31 mouse cellular contexts compared by ENCODE assay signal in genomic region chr2:144235776-144236175, GRCm38 (mm10). TPM values are rescaled to one million over a fixed set of nuclear protein-coding genes. Genes with fewer than 3 reads are reported as not detected.
DNase-seq lines count a peak whose midpoint lies in the region; ATAC-seq lines count a peak whose summit lies in the region.
"Had no signal": no experiment of that assay in that cellular context is flagged by ENCODE, and none has a peak within 500 bp of the region (broad histone marks: within the 10 kb centered on the region; RNA-seq: fewer than 3 reads in every experiment).

No protein-coding gene starts in this region.

- H3K9ac ChIP-seq in midbrain, embryonic 11.5 days (ENCODE audit: low read length): no peak overlapping the region
- no peak overlapping the region for H3K9ac ChIP-seq in midbrain, embryonic 13.5 days (replicated peaks)
- no peak overlapping the region for H3K9ac ChIP-seq in limb, embryonic 12.5 days (replicated peaks)
- H3K9ac ChIP-seq: forebrain, embryonic 15.5 days; heart, embryonic 15.5 days; hindbrain, embryonic 13.5 days; midbrain, embryonic 15.5 days; neural tube, embryonic 15.5 days had no signal

- H3K27ac ChIP-seq in midbrain, embryonic 11.5 days (ENCODE audit: low read depth, low read length): no peak overlapping the region
- H3K27ac ChIP-seq in midbrain, embryonic 13.5 days: no peak overlapping the region
- H3K27ac ChIP-seq in limb, embryonic 12.5 days: 0 out of 2 replicates have a peak overlapping the region, but pooled peaks have one; percentile 4
- H3K27ac ChIP-seq: forebrain, embryonic 10.5 days; forebrain, embryonic 15.5 days; gastrocnemius, adult 2 months; heart, embryonic 10.5 days; heart, embryonic 15.5 days; hindbrain, embryonic 13.5 days; kidney, postnatal 0 days; midbrain, embryonic 15.5 days; neural tube, embryonic 15.5 days; stomach, postnatal 0 days had no signal

- H3K36me3 ChIP-seq in midbrain, embryonic 11.5 days (ENCODE audit: control insufficient read depth, insufficient read depth, low read length): no peaks in the 10 kb centered on the region
- H3K36me3 ChIP-seq in midbrain, embryonic 13.5 days: no peaks in the 10 kb centered on the region
- no peaks in the 10 kb centered on the region for H3K36me3 ChIP-seq in limb, embryonic 12.5 days
- H3K36me3 ChIP-seq: forebrain, embryonic 10.5 days; forebrain, embryonic 15.5 days; heart, embryonic 10.5 days; heart, embryonic 15.5 days; hindbrain, embryonic 13.5 days; midbrain, embryonic 15.5 days; neural tube, embryonic 15.5 days had no signal

- intact Hi-C loops in gastrocnemius, postnatal 14 days (cut with DNase I; ENCODE audit: low total_unique reads): no loop called here

- DNase-seq in gastrocnemius, postnatal 14 days: peak; percentile 29
- DNase-seq in gastrocnemius, postnatal 25 days: no peak
- DNase-seq in midbrain, embryonic 11.5 days (ENCODE audit: low spot score, missing footprints): peak; percentile 73
- DNase-seq: adrenal gland, adult 2 months; cerebellum, adult 8-10 months; cerebellum, postnatal 25 days; gastrocnemius, adult 2 months; kidney, adult 2 months; kidney, postnatal 4 days; lung, postnatal 36 days; right cerebral cortex, adult 18-20 months; right cerebral cortex, postnatal 4 days; thymus, adult 18-20 months; thymus, postnatal 25 days had no signal

- H3K4me3 ChIP-seq in midbrain, embryonic 11.5 days (ENCODE audit: low read depth, low read length): no peak overlapping the region
- H3K4me3 ChIP-seq in midbrain, embryonic 13.5 days (replicated peaks): no peak overlapping the region
- no peak overlapping the region for H3K4me3 ChIP-seq in limb, embryonic 12.5 days (replicated peaks)
- H3K4me3 ChIP-seq: forebrain, embryonic 10.5 days; forebrain, embryonic 15.5 days; gastrocnemius, adult 2 months; heart, embryonic 10.5 days; heart, embryonic 15.5 days; hindbrain, embryonic 13.5 days; midbrain, embryonic 15.5 days; neural tube, embryonic 15.5 days had no signal

- ATAC-seq in midbrain, embryonic 11.5 days (ENCODE audit: low FRiP score): no peak
- ATAC-seq in midbrain, embryonic 13.5 days: no peak
- ATAC-seq in limb, embryonic 12.5 days (ENCODE audit: insufficient number of reproducible peaks, insufficient read depth, low FRiP score, low TSS enrichment, low read depth): peak; percentile 48; the same call in 1 of the 2 replicates
- ATAC-seq in inflammation-experienced regulatory T-cells, adult 6 months: no peak
- ATAC-seq in megakaryocyte progenitor cell, adult 5-6 weeks (replicated peaks; ENCODE audit: poor library complexity): no peak
- ATAC-seq in cerebellum, adult (ENCODE audit: insufficient number of reproducible peaks, low FRiP score, low TSS enrichment): no peak
- ATAC-seq: activated CD4-positive, CD25-positive, alpha-beta regulatory T cell, adult 4 months; forebrain, embryonic 15.5 days; midbrain, embryonic 15.5 days had no signal

- 72% methylated on average over 3 of the region's 3 CpGs for WGBS in midbrain, embryonic 11.5 days
- 84% methylated on average over 3 of the region's 3 CpGs for WGBS in midbrain, embryonic 13.5 days
- 48% methylated on average over 3 of the region's 3 CpGs for WGBS in limb, embryonic 12.5 days

- H3K27me3 ChIP-seq in midbrain, embryonic 11.5 days (ENCODE audit: control insufficient read depth, insufficient read depth, low read length): no peaks in the 10 kb centered on the region
- H3K27me3 ChIP-seq in midbrain, embryonic 13.5 days: no peaks in the 10 kb centered on the region
- no peaks in the 10 kb centered on the region for H3K27me3 ChIP-seq in limb, embryonic 12.5 days
- H3K27me3 ChIP-seq: CH12.LX; forebrain, embryonic 15.5 days; heart, embryonic 15.5 days; hindbrain, embryonic 13.5 days; midbrain, embryonic 15.5 days; neural tube, embryonic 15.5 days had no signal

- H3K4me1 ChIP-seq in midbrain, embryonic 11.5 days (ENCODE audit: control insufficient read depth, insufficient read depth, low read length): no peaks in the 10 kb centered on the region
- H3K4me1 ChIP-seq in midbrain, embryonic 13.5 days (replicated peaks): no peaks in the 10 kb centered on the region
- peaks cover 24% of the 10 kb centered on the region for H3K4me1 ChIP-seq in limb, embryonic 12.5 days (replicated peaks)
- H3K4me1 ChIP-seq: forebrain, embryonic 15.5 days; midbrain, embryonic 15.5 days had no signal

- H3K9me3 ChIP-seq in midbrain, embryonic 11.5 days (ENCODE audit: control insufficient read depth, low read length): no peaks in the 10 kb centered on the region
- no peaks in the 10 kb centered on the region for H3K9me3 ChIP-seq in midbrain, embryonic 13.5 days
- no peaks in the 10 kb centered on the region for H3K9me3 ChIP-seq in limb, embryonic 12.5 days
- H3K9me3 ChIP-seq: forebrain, embryonic 15.5 days; heart, embryonic 10.5 days; heart, embryonic 15.5 days; hindbrain, embryonic 13.5 days; midbrain, embryonic 15.5 days; neural tube, embryonic 15.5 days had no signal

- no peak overlapping the region for H3K4me2 ChIP-seq in midbrain, embryonic 11.5 days
- H3K4me2 ChIP-seq in midbrain, embryonic 13.5 days (replicated peaks): no peak overlapping the region
- no peak overlapping the region for H3K4me2 ChIP-seq in limb, embryonic 12.5 days
- H3K4me2 ChIP-seq: forebrain, embryonic 15.5 days; heart, embryonic 15.5 days; hindbrain, embryonic 13.5 days; liver, embryonic 11.5 days; midbrain, embryonic 15.5 days; neural tube, embryonic 15.5 days had no signal

RNA-seq across cellular contexts. Expression of gene Mgme1, which starts 34.7 kb away (rescaled TPM):
- 1 to 10 TPM; 5.4 to 5.6 TPM for total RNA-seq in gastrocnemius, postnatal 14 days (2021)
- total RNA-seq in gastrocnemius, postnatal 25 days (2021): 1 to 10 TPM; 6.0 to 6.5 TPM
- polyA plus RNA-seq in midbrain, embryonic 11.5 days (2014; fragmentation: Nextera tagmentation; extraction: Ambion mirVana): 15.7 and 17.4 TPM in 2 replicates
- polyA plus RNA-seq in midbrain, embryonic 13.5 days (2015; fragmentation: Nextera tagmentation; extraction: Ambion mirVana): 12.9 and 13.0 TPM in 2 replicates
- polyA plus RNA-seq in limb, embryonic 12.5 days (2016; fragmentation: Nextera tagmentation; extraction: Ambion mirVana): 20.3 and 21.7 TPM in 2 replicates
- polyA plus RNA-seq in inflammation-experienced regulatory T-cells, adult 6 months (2017; shearing (Covaris generic)): 10 to 100 TPM in 2 of 3 experiments, 1 to 10 TPM in 1; 8.9 to 13.5 (median 10.4) TPM
- total RNA-seq in megakaryocyte progenitor cell, adult 5-6 weeks (2015): 16.5 and 17.7 TPM in 2 replicates
- 30.2 and 31.0 TPM in 2 replicates for total RNA-seq in megakaryocyte progenitor cell, adult 5-6 weeks (2017)

RNA-seq across cellular contexts. Expression of gene Snx5, which starts 34.9 kb away (rescaled TPM):
- 10 to 100 TPM; 45.5 to 53.2 TPM for total RNA-seq in gastrocnemius, postnatal 14 days (2021)
- total RNA-seq in gastrocnemius, postnatal 25 days (2021): 10 to 100 TPM; 39.6 to 39.8 TPM
- 105 and 111 TPM in 2 replicates for polyA plus RNA-seq in midbrain, embryonic 11.5 days (2014; fragmentation: Nextera tagmentation; extraction: Ambion mirVana)
- 64.7 and 66.5 TPM in 2 replicates for polyA plus RNA-seq in midbrain, embryonic 13.5 days (2015; fragmentation: Nextera tagmentation; extraction: Ambion mirVana)
- polyA plus RNA-seq in limb, embryonic 12.5 days (2016; fragmentation: Nextera tagmentation; extraction: Ambion mirVana): 139 and 145 TPM in 2 replicates
- polyA plus RNA-seq in inflammation-experienced regulatory T-cells, adult 6 months (2017; shearing (Covaris generic)): 100 to 1,000 TPM in 2 of 3 experiments, 10 to 100 TPM in 1; 62.1 to 121 (median 102) TPM
- total RNA-seq in megakaryocyte progenitor cell, adult 5-6 weeks (2015): 269 and 285 TPM in 2 replicates
- 297 and 304 TPM in 2 replicates for total RNA-seq in megakaryocyte progenitor cell, adult 5-6 weeks (2017)
